Mouse (Mus musculus): Measurements from ENCODE around the gene Zcchc7. TPM values are rescaled to one million over a fixed set of nuclear protein-coding genes. Genes with fewer than 3 reads are reported as not detected.
A peak's percentile ranks its signal among the peaks of the same experiment; 100 is the strongest.

The Zcchc7 gene
- polyA plus RNA-seq, 1 experiment from 2014 or later = 28.5 TPM

- no peaks in the 10 kb centered on the region for H3K36me3 ChIP-seq (ENCODE audit: control insufficient read depth, insufficient read depth, low read length)
- WGBS = 23% methylated on average over 10 of the region's 10 CpGs
- no peaks in the 10 kb centered on the region for H3K27me3 ChIP-seq (replicated peaks; ENCODE audit: control insufficient read depth, insufficient read depth, low read length)
- no peak overlapping the region for H3K27ac ChIP-seq (ENCODE audit: low read depth, low read length)
- H3K4me3 ChIP-seq (ENCODE audit: low read depth, low read length) = no peak overlapping the region
- no peak overlapping the region for H3K9ac ChIP-seq (ENCODE audit: low read depth, low read length)
- ATAC-seq (replicated peaks; ENCODE audit: low FRiP score) = no peak
- H3K4me2 ChIP-seq = no peak overlapping the region
- DNase-seq (ENCODE audit: low spot score) = no peak
- H3K4me1 ChIP-seq (replicated peaks; ENCODE audit: control insufficient read depth, insufficient read depth, low read length) = peaks cover 5% of the 10 kb centered on the region; the same call in 1 of the 2 replicates
- no peaks in the 10 kb centered on the region for H3K9me3 ChIP-seq (ENCODE audit: control insufficient read depth, low read length)
Measured at GRCm38 (mm10) chr4:44970612-44971110, 215.0 kb downstream of the Zcchc7 start.

GRCm38 (mm10) chr4:44973450-44973849 lies 217.8 kb downstream of the Zcchc7 start:
- ATAC-seq (replicated peaks; ENCODE audit: low FRiP score) = peak; percentile 71
- peaks cover 5% of the 10 kb centered on the region; the same call in 1 of the 2 replicates for H3K4me1 ChIP-seq (replicated peaks; ENCODE audit: control insufficient read depth, insufficient read depth, low read length)
- 10% methylated on average over 9 of the region's 9 CpGs for WGBS
- no peaks in the 10 kb centered on the region for H3K9me3 ChIP-seq (ENCODE audit: control insufficient read depth, low read length)
- H3K36me3 ChIP-seq (ENCODE audit: control insufficient read depth, insufficient read depth, low read length) = no peaks in the 10 kb centered on the region
- H3K27ac ChIP-seq (ENCODE audit: low read depth, low read length) = no peak overlapping the region
- H3K9ac ChIP-seq (ENCODE audit: low read depth, low read length) = 0 out of 2 replicates have a peak overlapping the region, but pooled peaks have one; percentile 14
- H3K4me2 ChIP-seq = peak overlapping the region; percentile 59
- no peaks in the 10 kb centered on the region for H3K27me3 ChIP-seq (replicated peaks; ENCODE audit: control insufficient read depth, insufficient read depth, low read length)
- DNase-seq (ENCODE audit: low spot score) = peak; percentile 85
- peak overlapping the region; percentile 7; the same call in 1 of the 2 replicates for H3K4me3 ChIP-seq (ENCODE audit: low read depth, low read length)

GRCm38 (mm10) chr4:44973871-44974270 lies 218.2 kb downstream of the Zcchc7 start:
- Histone ChIP-seq H3K4me2 (peak overlapping the region; percentile 59), H3K27ac (ENCODE audit: low read depth, low read length) (peak overlapping the region; percentile 2; the same call in 1 of the 2 replicates), H3K27me3 (replicated peaks; ENCODE audit: control insufficient read depth, insufficient read depth, low read length) (no peaks in the 10 kb centered on the region), H3K9ac (ENCODE audit: low read depth, low read length) (0 out of 2 replicates have a peak overlapping the region, but pooled peaks have one; percentile 14), H3K4me1 (replicated peaks; ENCODE audit: control insufficient read depth, insufficient read depth, low read length) (peaks cover 5% of the 10 kb centered on the region; the same call in 1 of the 2 replicates), H3K4me3 (ENCODE audit: low read depth, low read length) (peak overlapping the region; percentile 7; the same call in 1 of the 2 replicates), H3K36me3 (ENCODE audit: control insufficient read depth, insufficient read depth, low read length) (no peaks in the 10 kb centered on the region), H3K9me3 (ENCODE audit: control insufficient read depth, low read length) (no peaks in the 10 kb centered on the region)
- 40% methylated on average over 14 of the region's 14 CpGs for WGBS
- peak; percentile 6; the same call in 1 of the 2 replicates for ATAC-seq (replicated peaks; ENCODE audit: low FRiP score)
- no peak for DNase-seq (ENCODE audit: low spot score)

GRCm38 (mm10) chr4:44974331-44974730 lies 218.7 kb downstream of the Zcchc7 start:
- no peak overlapping the region for H3K4me3 ChIP-seq (ENCODE audit: low read depth, low read length)
- ATAC-seq (replicated peaks; ENCODE audit: low FRiP score) (no peak), DNase-seq (ENCODE audit: low spot score) (no peak)
- peaks cover 5% of the 10 kb centered on the region; the same call in 1 of the 2 replicates for H3K4me1 ChIP-seq (replicated peaks; ENCODE audit: control insufficient read depth, insufficient read depth, low read length)
- 67% methylated on average over 8 of the region's 8 CpGs for WGBS
- no peak overlapping the region for H3K27ac ChIP-seq (ENCODE audit: low read depth, low read length)
- no peaks in the 10 kb centered on the region for H3K9me3 ChIP-seq (ENCODE audit: control insufficient read depth, low read length)
- H3K9ac ChIP-seq (ENCODE audit: low read depth, low read length) = no peak overlapping the region
- no peaks in the 10 kb centered on the region for H3K27me3 ChIP-seq (replicated peaks; ENCODE audit: control insufficient read depth, insufficient read depth, low read length)
- H3K4me2 ChIP-seq = no peak overlapping the region; the same call in 1 of the 2 replicates
- no peaks in the 10 kb centered on the region for H3K36me3 ChIP-seq (ENCODE audit: control insufficient read depth, insufficient read depth, low read length)

- H3K27me3 ChIP-seq (replicated peaks; ENCODE audit: control insufficient read depth, insufficient read depth, low read length) = no peaks in the 10 kb centered on the region
- no peaks in the 10 kb centered on the region for H3K36me3 ChIP-seq (ENCODE audit: control insufficient read depth, insufficient read depth, low read length)
- H3K9ac ChIP-seq (ENCODE audit: low read depth, low read length) = no peak overlapping the region
- peaks cover 15% of the 10 kb centered on the region for H3K4me1 ChIP-seq (replicated peaks; ENCODE audit: control insufficient read depth, insufficient read depth, low read length)
- no peak overlapping the region for H3K27ac ChIP-seq (ENCODE audit: low read depth, low read length)
- no peak overlapping the region for H3K4me2 ChIP-seq
- 73% methylated on average over 6 of the region's 6 CpGs for WGBS
- no peak for ATAC-seq (replicated peaks; ENCODE audit: low FRiP score)
- no peaks in the 10 kb centered on the region for H3K9me3 ChIP-seq (ENCODE audit: control insufficient read depth, low read length)
- DNase-seq (ENCODE audit: low spot score) = no peak
- H3K4me3 ChIP-seq (ENCODE audit: low read depth, low read length) = no peak overlapping the region
Measured at GRCm38 (mm10) chr4:44976026-44976615, 220.4 kb downstream of the Zcchc7 start.

- no peak overlapping the region for H3K4me3 ChIP-seq (ENCODE audit: low read depth, low read length)
- no peaks in the 10 kb centered on the region for H3K27me3 ChIP-seq (replicated peaks; ENCODE audit: control insufficient read depth, insufficient read depth, low read length)
- no peak overlapping the region for H3K4me2 ChIP-seq
- H3K4me1 ChIP-seq (replicated peaks; ENCODE audit: control insufficient read depth, insufficient read depth, low read length) = peaks cover 18% of the 10 kb centered on the region
- no peaks in the 10 kb centered on the region for H3K36me3 ChIP-seq (ENCODE audit: control insufficient read depth, insufficient read depth, low read length)
- WGBS = 81% methylated on average over 10 of the region's 10 CpGs
- DNase-seq (ENCODE audit: low spot score) = no peak
- no peaks in the 10 kb centered on the region for H3K9me3 ChIP-seq (ENCODE audit: control insufficient read depth, low read length)
- no peak overlapping the region for H3K27ac ChIP-seq (ENCODE audit: low read depth, low read length)
- no peak overlapping the region for H3K9ac ChIP-seq (ENCODE audit: low read depth, low read length)
- no peak for ATAC-seq (replicated peaks; ENCODE audit: low FRiP score)
Measured at GRCm38 (mm10) chr4:44976921-44977710, 221.4 kb downstream of the Zcchc7 start.

GRCm38 (mm10) chr4:44978175-44978574 lies 222.5 kb downstream of the Zcchc7 start:
- WGBS = 74% methylated on average over 5 of the region's 5 CpGs
- no peak for DNase-seq (ENCODE audit: low spot score)
- H3K27ac ChIP-seq (ENCODE audit: low read depth, low read length) = no peak overlapping the region
- peaks cover 28% of the 10 kb centered on the region for H3K4me1 ChIP-seq (replicated peaks; ENCODE audit: control insufficient read depth, insufficient read depth, low read length)
- H3K27me3 ChIP-seq (replicated peaks; ENCODE audit: control insufficient read depth, insufficient read depth, low read length) = no peaks in the 10 kb centered on the region
- no peak for ATAC-seq (replicated peaks; ENCODE audit: low FRiP score)
- H3K4me3 ChIP-seq (ENCODE audit: low read depth, low read length) = no peak overlapping the region
- H3K9ac ChIP-seq (ENCODE audit: low read depth, low read length) = no peak overlapping the region
- no peak overlapping the region for H3K4me2 ChIP-seq
- H3K9me3 ChIP-seq (ENCODE audit: control insufficient read depth, low read length) = no peaks in the 10 kb centered on the region
- H3K36me3 ChIP-seq (ENCODE audit: control insufficient read depth, insufficient read depth, low read length) = no peaks in the 10 kb centered on the region

GRCm38 (mm10) chr4:44979794-44980338 lies 224.2 kb downstream of the Zcchc7 start:
- no peak overlapping the region for H3K4me3 ChIP-seq (ENCODE audit: low read depth, low read length)
- no peak overlapping the region for H3K4me2 ChIP-seq
- H3K9me3 ChIP-seq (ENCODE audit: control insufficient read depth, low read length) = no peaks in the 10 kb centered on the region
- peaks cover 4% of the 10 kb centered on the region; the same call in 1 of the 2 replicates for H3K36me3 ChIP-seq (ENCODE audit: control insufficient read depth, insufficient read depth, low read length)
- DNase-seq (ENCODE audit: low spot score) (no peak), ATAC-seq (replicated peaks; ENCODE audit: low FRiP score) (no peak)
- H3K27ac ChIP-seq (ENCODE audit: low read depth, low read length) = peak overlapping the region; percentile 91
- WGBS = 65% methylated on average over 7 of the region's 7 CpGs
- no peak overlapping the region for H3K9ac ChIP-seq (ENCODE audit: low read depth, low read length)
- no peaks in the 10 kb centered on the region for H3K27me3 ChIP-seq (replicated peaks; ENCODE audit: control insufficient read depth, insufficient read depth, low read length)
- peaks cover 26% of the 10 kb centered on the region for H3K4me1 ChIP-seq (replicated peaks; ENCODE audit: control insufficient read depth, insufficient read depth, low read length)
